Mouse (Mus musculus): ENCODE results near the gene Dnase2a.
"Not testable (repeated sequence)": the region's sequence is repeated elsewhere in the genome, so short reads cannot be mapped to it uniquely, and the experiment has no call there.

Gene Dnase2a

GRCm38 (mm10) chr8:84901071-84901470 lies 7.3 kb upstream of the Dnase2a start:
- H3K36me3 ChIP-seq (ENCODE audit: control insufficient read depth, insufficient read depth, low read length, poor library complexity, severe bottlenecking) = no peaks in the 10 kb centered on the region
- H3K27me3 ChIP-seq (ENCODE audit: control insufficient read depth, insufficient read depth, low read length, poor library complexity, severe bottlenecking) = no peaks in the 10 kb centered on the region
- DNase-seq (ENCODE audit: low read depth, low spot score) = no peak

- DNase-seq (ENCODE audit: low read depth, low spot score) = no peak
- Histone ChIP-seq H3K36me3 (ENCODE audit: control insufficient read depth, insufficient read depth, low read length, poor library complexity, severe bottlenecking) (no peaks in the 10 kb centered on the region), H3K27me3 (ENCODE audit: control insufficient read depth, insufficient read depth, low read length, poor library complexity, severe bottlenecking) (no peaks in the 10 kb centered on the region)
These were observed 6.6 kb upstream of the Dnase2a start, which contains the start of gene Klf1 for GRCm38 (mm10) chr8:84901752-84902151. Gene Klf1 (plus strand): TSS chr8:84901928.

- H3K36me3 ChIP-seq (ENCODE audit: control insufficient read depth, insufficient read depth, low read length, poor library complexity, severe bottlenecking) = no peaks in the 10 kb centered on the region
These were observed 5.9 kb upstream of the Dnase2a start for GRCm38 (mm10) chr8:84902367-84902919.

GRCm38 (mm10) chr8:84902920-84903661 lies 5.3 kb upstream of the Dnase2a start:
- no peaks in the 10 kb centered on the region for H3K27me3 ChIP-seq (ENCODE audit: control insufficient read depth, insufficient read depth, low read length, poor library complexity, severe bottlenecking)
- DNase-seq (ENCODE audit: low read depth, low spot score) = peak; percentile 92
- H3K36me3 ChIP-seq (ENCODE audit: control insufficient read depth, insufficient read depth, low read length, poor library complexity, severe bottlenecking) = no peaks in the 10 kb centered on the region

More at GRCm38 (mm10) chr8:84902367-84902919, 5.9 kb upstream of the Dnase2a start:
- H3K27me3 ChIP-seq (ENCODE audit: control insufficient read depth, insufficient read depth, low read length, poor library complexity, severe bottlenecking) = no peaks in the 10 kb centered on the region
- no peak for DNase-seq (ENCODE audit: low read depth, low spot score)

GRCm38 (mm10) chr8:84904351-84904750 lies 4.0 kb upstream of the Dnase2a start:
- no peaks in the 10 kb centered on the region for H3K27me3 ChIP-seq (ENCODE audit: control insufficient read depth, insufficient read depth, low read length, poor library complexity, severe bottlenecking)
- no peaks in the 10 kb centered on the region for H3K36me3 ChIP-seq (ENCODE audit: control insufficient read depth, insufficient read depth, low read length, poor library complexity, severe bottlenecking)
- no peak for DNase-seq (ENCODE audit: low read depth, low spot score)

- DNase-seq (ENCODE audit: low read depth, low spot score) = no peak
- H3K36me3 ChIP-seq (ENCODE audit: control insufficient read depth, insufficient read depth, low read length, poor library complexity, severe bottlenecking) = no peaks in the 10 kb centered on the region
- H3K27me3 ChIP-seq (ENCODE audit: control insufficient read depth, insufficient read depth, low read length, poor library complexity, severe bottlenecking) = no peaks in the 10 kb centered on the region
These were observed 1.3 kb upstream of the Dnase2a start for GRCm38 (mm10) chr8:84907037-84907436.

- no peaks in the 10 kb centered on the region for H3K36me3 ChIP-seq (ENCODE audit: control insufficient read depth, insufficient read depth, low read length, poor library complexity, severe bottlenecking)
- no peak for DNase-seq (ENCODE audit: low read depth, low spot score)
These were observed 867 bp upstream of the Dnase2a start for GRCm38 (mm10) chr8:84907493-84907892.

GRCm38 (mm10) chr8:84907979-84908378 lies 381 bp upstream of the Dnase2a start:
- DNase-seq (ENCODE audit: low read depth, low spot score); H3K27me3 ChIP-seq (ENCODE audit: control insufficient read depth, insufficient read depth, low read length, poor library complexity, severe bottlenecking); H3K36me3 ChIP-seq (ENCODE audit: control insufficient read depth, insufficient read depth, low read length, poor library complexity, severe bottlenecking): not testable (repeated sequence)

More at GRCm38 (mm10) chr8:84907493-84907892, 867 bp upstream of the Dnase2a start:
- no peaks in the 10 kb centered on the region for H3K27me3 ChIP-seq (ENCODE audit: control insufficient read depth, insufficient read depth, low read length, poor library complexity, severe bottlenecking)

GRCm38 (mm10) chr8:84909162-84909767 lies 905 bp downstream of the Dnase2a start:
- Histone ChIP-seq H3K27me3 (ENCODE audit: control insufficient read depth, insufficient read depth, low read length, poor library complexity, severe bottlenecking) (no peaks in the 10 kb centered on the region), H3K36me3 (ENCODE audit: control insufficient read depth, insufficient read depth, low read length, poor library complexity, severe bottlenecking) (no peaks in the 10 kb centered on the region)
- no peak for DNase-seq (ENCODE audit: low read depth, low spot score)

GRCm38 (mm10) chr8:84909949-84910348 lies 1.6 kb downstream of the Dnase2a start:
- Histone ChIP-seq H3K36me3 (ENCODE audit: control insufficient read depth, insufficient read depth, low read length, poor library complexity, severe bottlenecking) (no peaks in the 10 kb centered on the region; the same call in 1 of the 2 replicates), H3K27me3 (ENCODE audit: control insufficient read depth, insufficient read depth, low read length, poor library complexity, severe bottlenecking) (no peaks in the 10 kb centered on the region)
- no peak for DNase-seq (ENCODE audit: low read depth, low spot score)

- no peak for DNase-seq (ENCODE audit: low read depth, low spot score)
- Histone ChIP-seq H3K27me3 (ENCODE audit: control insufficient read depth, insufficient read depth, low read length, poor library complexity, severe bottlenecking) (no peaks in the 10 kb centered on the region), H3K36me3 (ENCODE audit: control insufficient read depth, insufficient read depth, low read length, poor library complexity, severe bottlenecking) (no peaks in the 10 kb centered on the region; the same call in 1 of the 2 replicates)
These were observed 2.2 kb downstream of the Dnase2a start for GRCm38 (mm10) chr8:84910551-84910950.

- Histone ChIP-seq H3K27me3 (ENCODE audit: control insufficient read depth, insufficient read depth, low read length, poor library complexity, severe bottlenecking) (no peaks in the 10 kb centered on the region), H3K36me3 (ENCODE audit: control insufficient read depth, insufficient read depth, low read length, poor library complexity, severe bottlenecking) (peaks cover 3% of the 10 kb centered on the region)
- DNase-seq (ENCODE audit: low read depth, low spot score) = no peak
These were observed 3.5 kb downstream of the Dnase2a start for GRCm38 (mm10) chr8:84911854-84912253.

GRCm38 (mm10) chr8:84912391-84912790 lies 4.0 kb downstream of the Dnase2a start:
- DNase-seq (ENCODE audit: low read depth, low spot score) = no peak
- H3K36me3 ChIP-seq (ENCODE audit: control insufficient read depth, insufficient read depth, low read length, poor library complexity, severe bottlenecking) = peaks cover 3% of the 10 kb centered on the region
- H3K27me3 ChIP-seq (ENCODE audit: control insufficient read depth, insufficient read depth, low read length, poor library complexity, severe bottlenecking) = no peaks in the 10 kb centered on the region

GRCm38 (mm10) chr8:84912895-84913501 lies 4.6 kb downstream of the Dnase2a start:
- DNase-seq (ENCODE audit: low read depth, low spot score) = peak; percentile 94
- peaks cover 3% of the 10 kb centered on the region for H3K36me3 ChIP-seq (ENCODE audit: control insufficient read depth, insufficient read depth, low read length, poor library complexity, severe bottlenecking)
- H3K27me3 ChIP-seq (ENCODE audit: control insufficient read depth, insufficient read depth, low read length, poor library complexity, severe bottlenecking) = peaks cover 2% of the 10 kb centered on the region

- peak; percentile 81 for DNase-seq (ENCODE audit: low read depth, low spot score)
- Histone ChIP-seq H3K36me3 (ENCODE audit: control insufficient read depth, insufficient read depth, low read length, poor library complexity, severe bottlenecking) (peaks cover 3% of the 10 kb centered on the region), H3K27me3 (ENCODE audit: control insufficient read depth, insufficient read depth, low read length, poor library complexity, severe bottlenecking) (peaks cover 2% of the 10 kb centered on the region)
These were observed 5.1 kb downstream of the Dnase2a start for GRCm38 (mm10) chr8:84913502-84913900.

All from splenic B cell, adult 2 months (primary cell).